Mouse (Mus musculus) kidney, embryonic 14.5 days (tissue): Measurements from ENCODE around the gene Atrip. TPM values are rescaled to one million over a fixed set of nuclear protein-coding genes. Genes with fewer than 3 reads are reported as not detected.

Source experiments
- ATAC-seq: fragments of 200-750 bp; cut with Nextera tagmentation; 2 replicates; pipeline ENCODE4 v1.8.0; 2017; ENCODE audit warnings: moderate number of reproducible peaks, mild to moderate bottlenecking, moderate TSS enrichment, moderate library complexity; ENCODE audit not compliant: low FRiP score, low TSS enrichment
- H3K27ac ChIP-seq: fragments of 300-500 bp; sonication (generic); 2 replicates; pipeline ENCODE4 v1.5.1; 2014; ENCODE audit warnings: low read depth, mild to moderate bottlenecking, low read length, moderate library complexity, mixed read lengths
- H3K27me3 ChIP-seq: fragments of 300-500 bp; sonication (generic); 2 replicates; pipeline ENCODE4 v1.6.1; 2014; ENCODE audit warnings: mild to moderate bottlenecking, low read length; ENCODE audit not compliant: control insufficient read depth, insufficient read depth
- H3K36me3 ChIP-seq: fragments of 300-500 bp; sonication (generic); 2 replicates; pipeline ENCODE4 v1.6.1; 2014; ENCODE audit warnings: low read length, mixed read lengths; ENCODE audit not compliant: control insufficient read depth, insufficient read depth
- H3K4me1 ChIP-seq: fragments of 300-500 bp; sonication (generic); 2 replicates; pipeline ENCODE4 v1.6.1; 2014; ENCODE audit warnings: low read length, mixed read lengths; ENCODE audit not compliant: control insufficient read depth, insufficient read depth
- H3K4me2 ChIP-seq: fragments of 300-500 bp; sonication (generic); replicated peaks from 2 replicates; pipeline ENCODE4 v1.6.1; 2014; ENCODE audit warnings: low read depth, mild to moderate bottlenecking, low read length
- H3K4me3 ChIP-seq: fragments of 300-500 bp; sonication (generic); 2 replicates; pipeline ENCODE4 v1.5.1; 2014; ENCODE audit warnings: mild to moderate bottlenecking, low read length
- H3K9ac ChIP-seq: fragments of 300-500 bp; sonication (generic); 2 replicates; pipeline ENCODE4 v1.6.1; 2014; ENCODE audit warnings: low read depth, mild to moderate bottlenecking, low read length, moderate library complexity
- H3K9me3 ChIP-seq: fragments of 300-500 bp; sonication (generic); 2 replicates; pipeline ENCODE4 v1.6.1; 2016; ENCODE audit warnings: low read length; ENCODE audit not compliant: control insufficient read depth
- WGBS: fragments of 180-500 bp; shearing (Covaris S2); extraction: QIAGEN DNeasy Blood & Tissue Kit; methylation state at CpG from one replicate; pipeline ENCODE4 v1.1.7; 2014; 5-methylcytosine and 5-hydroxymethylcytosine counted together
- polyA plus RNA-seq: library from polyadenylated mRNA; unstranded; fragments of >200 nt; fragmentation: Nextera tagmentation; extraction: Ambion mirVana; gene quantifications from 2 replicates; pipeline ENCODE4 v1.2.1, GENCODE M21; 2014

Atrip gene
- polyA plus RNA-seq: 20.5 and 30.7 TPM in 2 replicates

- WGBS: under 1% methylated on average over 57 of the region's 57 CpGs
- Histone ChIP-seq H3K4me1 (peaks cover 15% of the 10 kb centered on the region), H3K27ac (peak within 1 kb of the TSS; percentile 34; the same call in 1 of the 2 replicates), H3K36me3 (peaks cover 34% of the 10 kb centered on the region), H3K4me2 (peak within 1 kb of the TSS; percentile 83), H3K9ac (peak within 1 kb of the TSS; percentile 77), H3K9me3 (no peaks in the 10 kb centered on the region), H3K4me3 (peak within 1 kb of the TSS; percentile 66), H3K27me3 (no peaks in the 10 kb centered on the region)
- ATAC-seq: peak; percentile 98
These were observed at the start of gene Atrip for GRCm38 (mm10) chr9:109073661-109074573. TSS of gene Atrip (minus strand) at chr9:109074124.

- Histone ChIP-seq H3K27me3 (no peaks in the 10 kb centered on the region), H3K4me1 (0 out of 2 replicates have a peak, but pooled peaks cover 7% of the 10 kb centered on the region), H3K4me2 (no peak overlapping the region), H3K4me3 (no peak overlapping the region), H3K27ac (no peak overlapping the region), H3K9ac (no peak overlapping the region), H3K9me3 (no peaks in the 10 kb centered on the region), H3K36me3 (peaks cover 13% of the 10 kb centered on the region)
- WGBS: 57% methylated on average over 6 of the region's 6 CpGs
- no peak for ATAC-seq
These were observed 49.3 kb upstream of the Atrip start for GRCm38 (mm10) chr9:109123266-109123665.

GRCm38 (mm10) chr9:109122553-109123085, 48.7 kb upstream of the Atrip start:
- 0 out of 2 replicates have a peak, but pooled peaks cover 7% of the 10 kb centered on the region for H3K4me1 ChIP-seq
- no peak overlapping the region for H3K9ac ChIP-seq
- no peak overlapping the region for H3K4me3 ChIP-seq
- 44% methylated on average over 2 of the region's 2 CpGs for WGBS
- H3K9me3 ChIP-seq: no peaks in the 10 kb centered on the region
- no peak for ATAC-seq
- H3K4me2 ChIP-seq: no peak overlapping the region
- H3K27me3 ChIP-seq: no peaks in the 10 kb centered on the region
- H3K27ac ChIP-seq: no peak overlapping the region
- peaks cover 20% of the 10 kb centered on the region for H3K36me3 ChIP-seq

- Histone ChIP-seq H3K9ac (no peak overlapping the region), H3K4me1 (0 out of 2 replicates have a peak, but pooled peaks cover 7% of the 10 kb centered on the region), H3K27ac (no peak overlapping the region), H3K9me3 (no peaks in the 10 kb centered on the region), H3K4me3 (no peak overlapping the region), H3K4me2 (no peak overlapping the region), H3K27me3 (no peaks in the 10 kb centered on the region), H3K36me3 (peaks cover 34% of the 10 kb centered on the region)
- no peak for ATAC-seq
- 90% methylated on average over 6 of the region's 6 CpGs for WGBS
These were observed 47.0 kb upstream of the Atrip start for GRCm38 (mm10) chr9:109120956-109121355.

- H3K36me3 ChIP-seq: peaks cover 48% of the 10 kb centered on the region
- H3K9me3 ChIP-seq: no peaks in the 10 kb centered on the region
- no peak for ATAC-seq
- H3K27me3 ChIP-seq: no peaks in the 10 kb centered on the region
- 0 out of 2 replicates have a peak, but pooled peaks cover 7% of the 10 kb centered on the region for H3K4me1 ChIP-seq
- H3K4me3 ChIP-seq: no peak overlapping the region
- H3K4me2 ChIP-seq: no peak overlapping the region
- H3K27ac ChIP-seq: no peak overlapping the region
- H3K9ac ChIP-seq: no peak overlapping the region
- 90% methylated on average over 9 of the region's 9 CpGs for WGBS
These were observed 45.6 kb upstream of the Atrip start for GRCm38 (mm10) chr9:109119571-109119970.

GRCm38 (mm10) chr9:109118106-109118505, 44.2 kb upstream of the Atrip start:
- ATAC-seq: no peak
- Histone ChIP-seq H3K27me3 (no peaks in the 10 kb centered on the region), H3K9me3 (no peaks in the 10 kb centered on the region), H3K4me3 (no peak overlapping the region), H3K9ac (no peak overlapping the region), H3K36me3 (peaks cover 63% of the 10 kb centered on the region), H3K4me2 (no peak overlapping the region), H3K4me1 (0 out of 2 replicates have a peak, but pooled peaks cover 6% of the 10 kb centered on the region), H3K27ac (no peak overlapping the region)
- WGBS: 83% methylated on average over 4 of the region's 4 CpGs

- Histone ChIP-seq H3K4me3 (no peak overlapping the region), H3K4me1 (no peaks in the 10 kb centered on the region), H3K36me3 (peaks cover 82% of the 10 kb centered on the region), H3K4me2 (no peak overlapping the region), H3K27ac (no peak overlapping the region), H3K9me3 (no peaks in the 10 kb centered on the region), H3K27me3 (no peaks in the 10 kb centered on the region), H3K9ac (no peak overlapping the region)
- ATAC-seq: no peak
- WGBS: 93% methylated on average over 10 of the region's 10 CpGs
These were observed 42.3 kb upstream of the Atrip start for GRCm38 (mm10) chr9:109116205-109116604.

- WGBS: 90% methylated on average over 7 of the region's 7 CpGs
- Histone ChIP-seq H3K36me3 (peaks cover 95% of the 10 kb centered on the region), H3K27me3 (no peaks in the 10 kb centered on the region), H3K4me1 (no peaks in the 10 kb centered on the region), H3K9me3 (no peaks in the 10 kb centered on the region), H3K4me2 (no peak overlapping the region), H3K4me3 (no peak overlapping the region), H3K9ac (no peak overlapping the region), H3K27ac (no peak overlapping the region)
- ATAC-seq: no peak
These were observed 40.9 kb upstream of the Atrip start for GRCm38 (mm10) chr9:109114871-109115270.

- Histone ChIP-seq H3K4me2 (no peak overlapping the region), H3K4me3 (no peak overlapping the region), H3K27me3 (no peaks in the 10 kb centered on the region), H3K27ac (no peak overlapping the region), H3K36me3 (peaks cover 98% of the 10 kb centered on the region), H3K4me1 (no peaks in the 10 kb centered on the region), H3K9ac (no peak overlapping the region), H3K9me3 (no peaks in the 10 kb centered on the region)
- ATAC-seq: no peak
- WGBS: 93% methylated on average over 11 of the region's 11 CpGs
These were observed 40.4 kb upstream of the Atrip start for GRCm38 (mm10) chr9:109114276-109114675.
